Mouse (Mus musculus): Measurements from ENCODE around the gene Gm5142. TPM values are rescaled to one million over a fixed set of nuclear protein-coding genes. Genes with fewer than 3 reads are reported as not detected.

The Gm5142 gene
- polyA plus RNA-seq (2014; fragmentation: Illumina TruSeq; extraction: RNeasy Lipid Tissue Mini Kit (QIAGEN cat#74804)) = not detected

GRCm38 (mm10) chr14:59178649-59179048 lies at the start of gene Gm5142:
Gm5142 (minus strand) TSS chr14:59178749.

GRCm38 (mm10) chr14:59200711-59201603 lies 22.4 kb upstream of the Gm5142 start, which contains the start of gene Rcbtb1:
Rcbtb1 (plus strand) TSS chr14:59201209.

GRCm38 (mm10) chr14:59142793-59143192 lies 35.8 kb downstream of the Gm5142 start, which contains the start of gene 1700129C05Rik:
1700129C05Rik (minus strand) TSS chr14:59142893.

Other genes with a start within 250 kb of the Gm5142 start
- gene 1700129C05Rik, start 35.9 kb downstream of the Gm5142 start, polyA plus RNA-seq (2014; fragmentation: Illumina TruSeq; extraction: RNeasy Lipid Tissue Mini Kit (QIAGEN cat#74804)) = not detected
- gene Rcbtb1, start 22.5 kb upstream of the Gm5142 start, polyA plus RNA-seq (2014; fragmentation: Illumina TruSeq; extraction: RNeasy Lipid Tissue Mini Kit (QIAGEN cat#74804)) = 68.9 TPM
- not detected for gene Gm6904, start 81.5 kb upstream of the Gm5142 start, polyA plus RNA-seq (2014; fragmentation: Illumina TruSeq; extraction: RNeasy Lipid Tissue Mini Kit (QIAGEN cat#74804))
- 1.4 TPM for gene Phf11a, start 118.8 kb upstream of the Gm5142 start, polyA plus RNA-seq (2014; fragmentation: Illumina TruSeq; extraction: RNeasy Lipid Tissue Mini Kit (QIAGEN cat#74804))
- gene Phf11b, start 162.6 kb upstream of the Gm5142 start, polyA plus RNA-seq (2014; fragmentation: Illumina TruSeq; extraction: RNeasy Lipid Tissue Mini Kit (QIAGEN cat#74804)) = 9.7 TPM
- gene Phf11d, start 186.7 kb upstream of the Gm5142 start, polyA plus RNA-seq (2014; fragmentation: Illumina TruSeq; extraction: RNeasy Lipid Tissue Mini Kit (QIAGEN cat#74804)) = 23.2 TPM
- 0.91 TPM for gene Phf11c, start 216.6 kb upstream of the Gm5142 start, polyA plus RNA-seq (2014; fragmentation: Illumina TruSeq; extraction: RNeasy Lipid Tissue Mini Kit (QIAGEN cat#74804))